Mouse (Mus musculus): Measurements from ENCODE around the gene Pth1r. TPM values are rescaled to one million over a fixed set of nuclear protein-coding genes. Genes with fewer than 3 reads are reported as not detected.
"Not testable (repeated sequence)": the region's sequence is repeated elsewhere in the genome, so short reads cannot be mapped to it uniquely, and the experiment has no call there.

The Pth1r gene
- polyA plus RNA-seq, 1 experiment from 2014 or later = 21.9 TPM

DNA sequence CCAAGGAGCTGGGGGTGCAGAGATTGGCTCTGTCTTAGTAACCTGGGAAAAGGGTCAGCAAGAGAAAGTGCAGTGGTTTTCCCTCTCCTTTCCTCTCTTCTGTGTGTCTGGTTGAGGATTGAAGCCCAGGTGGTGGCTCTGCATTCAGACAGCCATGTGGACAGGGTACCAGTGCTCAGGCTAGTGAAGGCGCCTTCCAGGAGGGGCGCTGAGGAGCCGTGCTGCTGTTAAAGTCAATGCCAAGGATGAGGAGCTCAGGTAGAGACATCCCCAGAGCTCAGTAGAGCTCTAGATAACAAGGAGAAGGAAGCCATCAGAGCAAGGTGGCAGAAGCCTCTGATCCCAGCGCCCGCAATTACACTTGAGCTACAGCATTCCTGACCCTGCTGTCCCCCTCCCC is 59.9 kb downstream of the Pth1r start:
- H3K27ac ChIP-seq (ENCODE audit: low read depth, low read length) = no peak overlapping the region
- peaks cover 13% of the 10 kb centered on the region for H3K4me1 ChIP-seq (replicated peaks; ENCODE audit: control insufficient read depth, insufficient read depth, low read length)
- 43% methylated on average over 5 of the region's 5 CpGs for WGBS

DNA sequence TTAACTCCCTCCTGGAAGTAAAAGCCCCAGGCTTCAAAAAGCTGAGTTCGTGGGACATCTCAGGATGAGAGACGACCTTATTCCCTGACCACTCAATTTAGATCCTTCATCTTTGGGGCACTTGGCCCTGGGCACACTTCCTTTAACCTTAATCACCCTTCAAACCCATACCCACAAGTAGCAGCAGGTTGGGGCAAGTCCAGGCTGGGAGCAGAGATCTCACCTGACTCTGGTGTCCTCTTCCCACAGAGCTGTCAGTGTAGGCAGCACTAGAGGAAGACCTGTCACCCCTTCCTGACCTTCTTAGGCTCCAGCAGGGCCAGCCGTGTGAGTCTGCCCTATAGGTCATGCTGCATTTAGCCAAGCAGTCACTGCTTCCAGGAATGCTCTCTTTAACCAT is 60.5 kb downstream of the Pth1r start:
- ATAC-seq (ENCODE audit: low FRiP score) = no peak
- Histone ChIP-seq H3K9me3 (ENCODE audit: control insufficient read depth, low read length) (no peaks in the 10 kb centered on the region), H3K27ac (ENCODE audit: low read depth, low read length) (no peak overlapping the region), H3K9ac (ENCODE audit: low read depth, low read length) (no peak overlapping the region), H3K4me3 (ENCODE audit: low read depth, low read length) (no peak overlapping the region), H3K36me3 (ENCODE audit: control insufficient read depth, insufficient read depth, low read length) (no peaks in the 10 kb centered on the region), H3K4me1 (replicated peaks; ENCODE audit: control insufficient read depth, insufficient read depth, low read length) (peaks cover 14% of the 10 kb centered on the region), H3K4me2 (replicated peaks; ENCODE audit: low read depth, low read length) (no peak overlapping the region), H3K27me3 (ENCODE audit: control insufficient read depth, insufficient read depth, low read length) (no peaks in the 10 kb centered on the region)
- DNase-seq (ENCODE audit: low spot score) = no peak
- 49% methylated on average over 3 of the region's 3 CpGs for WGBS

More for the DNA sequence above, 59.9 kb downstream of the Pth1r start:
- Histone ChIP-seq H3K4me3 (ENCODE audit: low read depth, low read length) (no peak overlapping the region), H3K4me2 (replicated peaks; ENCODE audit: low read depth, low read length) (no peak overlapping the region), H3K27me3 (ENCODE audit: control insufficient read depth, insufficient read depth, low read length) (no peaks in the 10 kb centered on the region), H3K36me3 (ENCODE audit: control insufficient read depth, insufficient read depth, low read length) (no peaks in the 10 kb centered on the region), H3K9me3 (ENCODE audit: control insufficient read depth, low read length) (no peaks in the 10 kb centered on the region), H3K9ac (ENCODE audit: low read depth, low read length) (no peak overlapping the region)
- DNase-seq (ENCODE audit: low spot score) (no peak), ATAC-seq (ENCODE audit: low FRiP score) (no peak)

DNA sequence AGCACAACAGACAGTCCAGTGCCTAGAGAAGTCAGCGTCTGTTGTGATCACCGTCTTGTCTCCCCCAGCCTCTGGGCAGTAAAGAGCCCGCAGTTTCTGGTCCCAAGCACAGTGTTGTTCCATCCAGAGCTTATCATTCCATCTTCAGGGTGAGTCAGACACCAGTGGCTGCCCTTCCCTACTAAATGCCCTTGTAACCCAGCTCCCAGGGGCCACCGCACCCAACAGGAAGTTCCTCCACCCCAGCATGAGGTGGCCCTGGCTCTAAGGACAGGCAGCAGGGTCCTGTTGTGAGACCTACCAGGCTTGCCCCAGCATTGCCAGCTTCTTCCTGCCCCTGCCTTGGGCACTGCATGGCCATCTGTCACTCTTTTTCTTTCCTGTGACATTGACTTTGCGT is 61.4 kb downstream of the Pth1r start:
- Histone ChIP-seq H3K27me3 (ENCODE audit: control insufficient read depth, insufficient read depth, low read length) (no peaks in the 10 kb centered on the region), H3K4me3 (ENCODE audit: low read depth, low read length) (no peak overlapping the region), H3K4me1 (replicated peaks; ENCODE audit: control insufficient read depth, insufficient read depth, low read length) (peaks cover 14% of the 10 kb centered on the region), H3K9ac (ENCODE audit: low read depth, low read length) (no peak overlapping the region), H3K27ac (ENCODE audit: low read depth, low read length) (no peak overlapping the region), H3K36me3 (ENCODE audit: control insufficient read depth, insufficient read depth, low read length) (no peaks in the 10 kb centered on the region), H3K9me3 (ENCODE audit: control insufficient read depth, low read length) (no peaks in the 10 kb centered on the region), H3K4me2 (replicated peaks; ENCODE audit: low read depth, low read length) (no peak overlapping the region)
- ATAC-seq (ENCODE audit: low FRiP score) (no peak), DNase-seq (ENCODE audit: low spot score) (no peak)
- 86% methylated on average over 5 of the region's 5 CpGs for WGBS

DNA sequence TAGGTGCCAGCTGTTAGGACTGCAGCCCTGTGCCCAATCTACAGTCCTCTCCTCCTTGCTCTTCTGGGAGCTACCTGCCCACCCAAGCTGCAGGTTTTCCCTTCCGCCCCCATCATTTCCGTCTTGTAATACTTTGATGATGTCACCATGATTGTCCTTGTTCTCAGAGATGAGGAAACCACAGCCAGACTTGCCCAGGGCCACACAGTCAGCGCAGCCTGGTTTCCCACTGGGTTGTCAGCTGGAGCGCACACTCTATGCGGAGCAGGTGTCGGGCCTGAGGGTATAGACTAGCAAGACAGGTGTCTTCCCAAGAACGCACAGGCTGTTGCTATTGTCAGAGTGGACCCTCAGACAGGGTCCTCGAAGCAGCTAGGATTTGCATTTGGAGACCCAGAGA is 61.8 kb downstream of the Pth1r start:
- Histone ChIP-seq H3K27ac (ENCODE audit: low read depth, low read length) (no peak overlapping the region), H3K4me1 (replicated peaks; ENCODE audit: control insufficient read depth, insufficient read depth, low read length) (peaks cover 14% of the 10 kb centered on the region), H3K27me3 (ENCODE audit: control insufficient read depth, insufficient read depth, low read length) (no peaks in the 10 kb centered on the region), H3K36me3 (ENCODE audit: control insufficient read depth, insufficient read depth, low read length) (no peaks in the 10 kb centered on the region), H3K4me2 (replicated peaks; ENCODE audit: low read depth, low read length) (no peak overlapping the region), H3K9ac (ENCODE audit: low read depth, low read length) (no peak overlapping the region), H3K4me3 (ENCODE audit: low read depth, low read length) (no peak overlapping the region), H3K9me3 (ENCODE audit: control insufficient read depth, low read length) (no peaks in the 10 kb centered on the region)
- DNase-seq (ENCODE audit: low spot score) (no peak), ATAC-seq (ENCODE audit: low FRiP score) (no peak)
- WGBS = 88% methylated on average over 8 of the region's 8 CpGs

DNA sequence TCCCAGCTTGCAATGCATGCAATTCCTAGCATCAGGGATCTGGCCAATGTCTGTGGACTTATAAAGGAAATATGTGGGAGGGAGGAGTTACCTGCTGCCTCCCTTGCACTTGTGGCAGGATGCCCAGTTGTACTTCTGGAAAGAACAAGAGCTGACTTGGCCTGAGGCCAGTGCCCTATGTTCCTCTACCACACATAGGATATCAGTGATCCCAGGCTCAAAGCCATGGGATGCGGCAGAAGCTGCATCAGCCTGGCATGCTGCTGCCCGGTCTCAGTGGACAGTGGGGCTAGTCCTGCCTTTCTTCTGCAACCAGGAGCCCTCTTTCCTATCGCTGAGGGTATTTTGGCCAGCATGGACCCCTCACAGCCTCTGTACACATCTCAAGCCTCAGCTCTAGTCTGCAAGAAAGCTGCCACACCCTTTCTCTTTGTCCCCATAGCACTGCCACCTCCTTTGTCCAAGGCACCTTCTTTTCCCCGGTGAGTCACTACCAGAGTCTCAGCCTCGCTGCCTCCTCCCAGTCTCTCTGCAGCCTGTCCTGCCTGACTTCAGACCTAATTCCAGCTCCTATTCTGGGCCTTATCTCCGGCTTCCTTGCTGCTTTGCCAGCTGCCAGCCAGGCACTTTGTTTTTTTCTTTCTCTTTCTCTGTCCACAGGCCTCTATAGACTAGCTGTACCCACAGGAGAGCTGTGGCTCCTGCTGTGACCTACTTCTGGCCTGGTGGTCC is 62.7 kb downstream of the Pth1r start:
- no peak overlapping the region for H3K9ac ChIP-seq (ENCODE audit: low read depth, low read length)
- H3K4me3 ChIP-seq (ENCODE audit: low read depth, low read length) = no peak overlapping the region
- H3K27me3 ChIP-seq (ENCODE audit: control insufficient read depth, insufficient read depth, low read length) = no peaks in the 10 kb centered on the region
- WGBS = 80% methylated on average over 6 of the region's 6 CpGs
- no peak overlapping the region for H3K4me2 ChIP-seq (replicated peaks; ENCODE audit: low read depth, low read length)
- no peak overlapping the region for H3K27ac ChIP-seq (ENCODE audit: low read depth, low read length)
- H3K4me1 ChIP-seq (replicated peaks; ENCODE audit: control insufficient read depth, insufficient read depth, low read length) = peaks cover 14% of the 10 kb centered on the region
- H3K9me3 ChIP-seq (ENCODE audit: control insufficient read depth, low read length) = no peaks in the 10 kb centered on the region
- ATAC-seq (ENCODE audit: low FRiP score) = no peak
- H3K36me3 ChIP-seq (ENCODE audit: control insufficient read depth, insufficient read depth, low read length) = no peaks in the 10 kb centered on the region
- no peak for DNase-seq (ENCODE audit: low spot score)

DNA sequence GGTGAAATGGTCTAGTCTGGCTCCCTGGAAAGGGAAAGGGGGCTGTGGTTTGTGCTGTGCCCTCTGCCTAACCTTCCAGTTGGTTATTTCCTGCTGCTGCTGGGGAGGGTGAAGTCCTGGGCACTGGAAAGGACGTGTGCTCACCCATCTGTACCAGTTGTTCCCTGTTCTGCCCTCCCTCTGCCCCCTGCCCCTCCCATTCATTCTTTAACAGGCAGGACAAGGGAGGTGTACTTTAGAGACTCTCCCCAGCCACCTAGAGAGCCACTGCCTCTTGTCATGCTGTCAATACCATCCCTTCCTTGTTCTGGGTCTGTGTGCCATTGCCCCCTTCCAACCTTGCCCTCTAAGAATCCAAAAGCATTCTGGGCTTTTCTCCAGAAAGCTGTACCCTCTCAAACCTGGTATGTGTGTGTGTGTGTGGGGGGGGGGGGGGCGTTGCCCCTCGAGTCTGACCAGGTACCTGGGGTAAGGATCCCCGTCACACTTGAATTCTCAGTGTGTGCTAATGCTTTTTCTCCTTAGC is 63.3 kb downstream of the Pth1r start:
- Histone ChIP-seq H3K9ac (ENCODE audit: low read depth, low read length) (no peak overlapping the region), H3K27ac (ENCODE audit: low read depth, low read length) (no peak overlapping the region), H3K4me2 (replicated peaks; ENCODE audit: low read depth, low read length) (no peak overlapping the region), H3K36me3 (ENCODE audit: control insufficient read depth, insufficient read depth, low read length) (no peaks in the 10 kb centered on the region), H3K27me3 (ENCODE audit: control insufficient read depth, insufficient read depth, low read length) (no peaks in the 10 kb centered on the region), H3K9me3 (ENCODE audit: control insufficient read depth, low read length) (no peaks in the 10 kb centered on the region), H3K4me1 (replicated peaks; ENCODE audit: control insufficient read depth, insufficient read depth, low read length) (peaks cover 14% of the 10 kb centered on the region), H3K4me3 (ENCODE audit: low read depth, low read length) (no peak overlapping the region)
- DNase-seq (ENCODE audit: low spot score) (no peak), ATAC-seq (ENCODE audit: low FRiP score) (no peak)
- WGBS = 65% methylated on average over 4 of the region's 4 CpGs

DNA sequence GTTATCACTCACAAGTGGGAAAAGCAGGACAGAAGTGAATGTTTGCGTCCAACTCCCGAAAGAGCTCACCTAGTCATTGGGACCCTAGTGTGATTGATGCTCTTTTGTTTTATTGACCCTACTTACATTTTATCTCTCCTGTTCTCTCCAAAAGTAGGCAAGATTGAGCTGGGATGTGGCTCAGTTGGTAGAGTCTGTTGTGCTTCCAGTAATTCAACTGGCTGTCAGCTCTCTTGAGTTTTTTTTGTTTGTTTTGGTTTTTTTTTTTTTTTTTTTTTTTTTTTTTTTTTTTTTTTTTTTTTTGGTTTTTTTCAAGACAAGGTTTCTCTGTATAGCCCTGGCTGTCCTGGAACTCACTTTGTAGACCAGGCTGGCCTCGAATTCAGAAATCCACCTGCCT is 64.2 kb downstream of the Pth1r start:
- H3K27me3 ChIP-seq (ENCODE audit: control insufficient read depth, insufficient read depth, low read length); DNase-seq (ENCODE audit: low spot score); H3K27ac ChIP-seq (ENCODE audit: low read depth, low read length); H3K4me2 ChIP-seq (replicated peaks; ENCODE audit: low read depth, low read length); H3K4me3 ChIP-seq (ENCODE audit: low read depth, low read length); ATAC-seq (ENCODE audit: low FRiP score); H3K9ac ChIP-seq (ENCODE audit: low read depth, low read length); H3K9me3 ChIP-seq (ENCODE audit: control insufficient read depth, low read length); H3K36me3 ChIP-seq (ENCODE audit: control insufficient read depth, insufficient read depth, low read length): not testable (repeated sequence)
- peaks cover 14% of the 10 kb centered on the region for H3K4me1 ChIP-seq (replicated peaks; ENCODE audit: control insufficient read depth, insufficient read depth, low read length)
- 96% methylated on average over 3 of the region's 3 CpGs for WGBS

DNA sequence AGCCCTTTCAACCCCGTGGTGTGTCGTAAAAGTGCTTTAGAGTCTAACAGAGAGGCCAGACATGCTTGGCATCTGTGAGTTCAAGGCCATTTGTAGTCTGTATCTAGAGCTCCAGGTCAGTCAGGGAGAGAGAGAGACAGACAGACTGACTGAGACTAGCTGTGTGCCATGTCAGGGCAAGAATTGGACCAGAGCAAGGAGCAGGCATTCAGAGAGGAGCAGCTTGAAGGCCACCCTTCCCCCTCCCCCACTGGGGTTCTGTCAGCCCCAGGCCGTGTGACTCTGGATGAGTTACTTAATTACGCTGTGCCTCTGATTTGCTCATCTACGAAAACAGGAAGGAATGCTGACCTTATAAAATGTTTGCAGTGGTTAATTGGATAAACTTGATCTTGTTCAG is 64.7 kb downstream of the Pth1r start:
- Histone ChIP-seq H3K4me2 (replicated peaks; ENCODE audit: low read depth, low read length) (no peak overlapping the region), H3K27me3 (ENCODE audit: control insufficient read depth, insufficient read depth, low read length) (no peaks in the 10 kb centered on the region), H3K27ac (ENCODE audit: low read depth, low read length) (peak overlapping the region; percentile 54), H3K36me3 (ENCODE audit: control insufficient read depth, insufficient read depth, low read length) (no peaks in the 10 kb centered on the region), H3K4me1 (replicated peaks; ENCODE audit: control insufficient read depth, insufficient read depth, low read length) (peaks cover 14% of the 10 kb centered on the region), H3K9me3 (ENCODE audit: control insufficient read depth, low read length) (no peaks in the 10 kb centered on the region), H3K4me3 (ENCODE audit: low read depth, low read length) (no peak overlapping the region), H3K9ac (ENCODE audit: low read depth, low read length) (no peak overlapping the region)
- 71% methylated on average over 5 of the region's 5 CpGs for WGBS
- peak; percentile 43 for DNase-seq (ENCODE audit: low spot score)
- peak; percentile 52; the same call in 1 of the 2 replicates for ATAC-seq (ENCODE audit: low FRiP score)

DNA sequence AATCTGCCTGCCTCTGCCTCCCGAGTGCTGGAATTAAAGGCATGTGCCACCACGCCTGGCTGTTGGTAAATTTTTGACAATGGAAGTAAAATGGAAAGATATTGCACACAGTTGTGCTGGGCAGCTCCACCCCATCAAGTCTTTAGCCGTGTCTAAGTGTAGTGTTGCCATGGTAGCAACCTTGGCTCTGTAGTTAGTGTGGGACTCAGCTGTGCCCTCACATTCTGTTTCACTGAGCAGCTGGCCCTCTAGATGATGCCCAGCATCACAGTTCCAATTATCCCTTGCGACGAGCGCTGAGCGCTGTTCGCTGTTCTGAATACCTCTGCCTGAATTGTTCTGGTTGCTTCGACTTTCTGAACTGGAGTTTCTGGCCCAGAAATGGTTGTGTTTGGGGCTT is 65.1 kb downstream of the Pth1r start:
- Histone ChIP-seq H3K27me3 (ENCODE audit: control insufficient read depth, insufficient read depth, low read length) (no peaks in the 10 kb centered on the region), H3K9ac (ENCODE audit: low read depth, low read length) (no peak overlapping the region), H3K36me3 (ENCODE audit: control insufficient read depth, insufficient read depth, low read length) (no peaks in the 10 kb centered on the region), H3K4me2 (replicated peaks; ENCODE audit: low read depth, low read length) (no peak overlapping the region), H3K27ac (ENCODE audit: low read depth, low read length) (peak overlapping the region; percentile 54; the same call in 1 of the 2 replicates), H3K4me1 (replicated peaks; ENCODE audit: control insufficient read depth, insufficient read depth, low read length) (peaks cover 14% of the 10 kb centered on the region), H3K9me3 (ENCODE audit: control insufficient read depth, low read length) (no peaks in the 10 kb centered on the region), H3K4me3 (ENCODE audit: low read depth, low read length) (no peak overlapping the region)
- 69% methylated on average over 9 of the region's 9 CpGs for WGBS
- ATAC-seq (ENCODE audit: low FRiP score) (peak; percentile 76), DNase-seq (ENCODE audit: low spot score) (peak; percentile 50)

Data from hindbrain, embryonic 11.5 days (tissue).